Mouse (Mus musculus) stomach, postnatal 0 days (tissue): ENCODE measurements around the gene Lsamp. TPM values are rescaled to one million over a fixed set of nuclear protein-coding genes. Genes with fewer than 3 reads are reported as not detected.

Experiments used
- ATAC-seq: fragments of 200-750 bp; cut with Nextera tagmentation; 2 replicates; pipeline ENCODE4 v1.8.0; 2017; ENCODE audit not compliant: low FRiP score, low TSS enrichment
- DNase-seq: peaks from one replicate; pipeline ENCODE4 v3.0.0-alpha.2; 2016; ENCODE audit warnings: low spot score
- H3K27ac ChIP-seq: fragments of 300-500 bp; sonication (generic); replicated peaks from 2 replicates; pipeline ENCODE4 v1.5.1; 2014; ENCODE audit warnings: mild to moderate bottlenecking, control low read depth
- H3K27me3 ChIP-seq: fragments of 300-500 bp; sonication (generic); 2 replicates; pipeline ENCODE4 v1.6.1; 2014; ENCODE audit warnings: low read length; ENCODE audit not compliant: control insufficient read depth, insufficient read depth
- H3K36me3 ChIP-seq: fragments of 300-500 bp; sonication (generic); 2 replicates; pipeline ENCODE4 v1.6.1; 2014; ENCODE audit warnings: low read length, mixed read lengths; ENCODE audit not compliant: control insufficient read depth, insufficient read depth
- H3K4me1 ChIP-seq: fragments of 300-500 bp; sonication (generic); replicated peaks from 2 replicates; pipeline ENCODE4 v1.6.1; 2014; ENCODE audit warnings: antibody characterized with exemption; ENCODE audit not compliant: control insufficient read depth, insufficient read depth
- H3K4me2 ChIP-seq: fragments of 300-500 bp; sonication (generic); replicated peaks from 2 replicates; pipeline ENCODE4 v1.6.1; 2014; ENCODE audit warnings: low read depth, mild to moderate bottlenecking, control low read depth, moderate library complexity
- H3K4me3 ChIP-seq: fragments of 300-500 bp; sonication (generic); 2 replicates; pipeline ENCODE4 v1.5.1; 2014; ENCODE audit warnings: low read depth, low read length, control low read depth
- H3K9ac ChIP-seq: fragments of 300-500 bp; sonication (generic); 2 replicates; pipeline ENCODE4 v1.6.1; 2014; ENCODE audit warnings: mild to moderate bottlenecking, low read length, control low read depth, mixed read lengths
- H3K9me3 ChIP-seq: fragments of 300-500 bp; sonication (generic); 2 replicates; pipeline ENCODE4 v1.6.1; 2016; ENCODE audit warnings: low read length; ENCODE audit not compliant: control insufficient read depth
- CTCF ChIP-seq: IDR thresholded peaks from 2 replicates; pipeline ENCODE4 v1.5.1; 2016; ENCODE audit warnings: antibody characterized with exemption, low read depth, mild to moderate bottlenecking, moderate library complexity
- EP300 ChIP-seq: optimal IDR thresholded peaks from 2 replicates; pipeline ENCODE3; 2016; ENCODE audit warnings: antibody characterized with exemption
- WGBS: fragments of 180-500 bp; shearing (Covaris S2); extraction: QIAGEN DNeasy Blood & Tissue Kit; methylation state at CpG from one replicate; pipeline ENCODE4 v1.1.7; 2014; 5-methylcytosine and 5-hydroxymethylcytosine counted together
- microRNA-seq: library from miRNA; unstranded; fragments of <30 nt; microRNA quantifications from one replicate; pipeline ENCODE4, GENCODE M21; 2016
- polyA plus RNA-seq: library from polyadenylated mRNA; unstranded; fragments of >200 nt; fragmentation: Nextera tagmentation; extraction: Ambion mirVana; gene quantifications from 2 replicates; pipeline ENCODE4 v1.2.1, GENCODE M21; 2015

Gene Lsamp
- polyA plus RNA-seq, 1 experiment from 2014 or later: 2.8 TPM

DNA sequence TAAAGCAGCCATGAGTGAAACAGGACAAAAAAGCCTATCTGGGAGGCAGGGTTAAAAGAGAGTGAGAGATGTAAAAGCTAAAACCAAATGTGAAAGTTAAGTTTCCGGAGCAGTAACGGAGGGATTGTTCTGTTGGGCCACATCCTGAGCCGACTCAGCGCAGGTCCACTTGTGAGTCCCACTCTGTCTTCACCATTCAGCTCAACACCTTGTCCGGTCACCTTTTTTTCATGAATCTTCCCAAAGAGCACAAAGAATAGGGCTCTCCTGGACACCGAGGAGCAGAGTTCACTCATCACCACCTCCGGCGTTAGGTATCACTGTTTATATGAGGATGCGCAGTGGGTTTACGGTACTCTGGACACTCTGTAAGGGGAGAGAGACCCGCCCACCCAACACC, 2196.3 kb downstream of the Lsamp start:
- no peaks in the 10 kb centered on the region for H3K4me1 ChIP-seq
- TF ChIP-seq CTCF (no peak), EP300 (no peak)
- no peak for ATAC-seq

DNA sequence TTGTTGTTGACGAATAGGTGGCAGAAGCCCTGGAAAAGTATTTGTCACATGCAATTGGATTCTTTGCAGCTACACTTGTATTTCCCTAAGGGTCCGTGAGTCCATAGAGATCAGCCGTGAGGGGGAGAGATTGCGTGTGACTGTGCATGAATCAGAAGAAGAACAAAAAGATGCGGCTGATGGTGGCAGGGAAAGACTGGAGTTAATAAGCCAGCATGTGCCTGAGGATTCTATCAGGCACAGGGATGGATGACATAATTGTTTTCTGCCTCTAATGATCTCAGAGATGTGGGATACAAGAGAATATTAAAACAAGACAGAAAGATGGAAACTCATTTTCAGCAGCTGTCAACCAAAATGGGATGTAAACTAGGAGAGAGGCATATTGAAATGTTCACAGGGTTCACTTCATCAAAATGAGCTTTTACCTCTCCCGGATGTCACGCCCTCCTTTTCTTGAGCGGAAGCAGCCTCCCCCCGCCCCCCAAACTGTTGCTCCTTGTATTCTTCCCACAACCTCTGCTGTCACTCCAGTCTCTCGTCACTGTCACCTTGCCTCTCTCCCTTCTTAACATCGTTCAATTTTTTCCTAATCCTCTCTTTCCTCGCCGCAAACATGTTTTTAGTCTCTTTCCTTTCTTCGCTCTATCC, 2205.4 kb downstream of the Lsamp start:
- H3K9ac ChIP-seq: no peak overlapping the region
- H3K4me1 ChIP-seq: no peaks in the 10 kb centered on the region
- peak overlapping the region; percentile 58 for H3K4me3 ChIP-seq
- 28% methylated on average over 14 of the region's 14 CpGs for WGBS
- TF ChIP-seq CTCF (no peak), EP300 (no peak)
- peak; percentile 20 for DNase-seq
- H3K4me2 ChIP-seq: peak overlapping the region; percentile 85
- peak overlapping the region; percentile 5; the same call in 1 of the 2 replicates for H3K27ac ChIP-seq
- no peaks in the 10 kb centered on the region for H3K27me3 ChIP-seq
- H3K9me3 ChIP-seq: no peaks in the 10 kb centered on the region
- peak; percentile 7; the same call in 1 of the 2 replicates for ATAC-seq
- H3K36me3 ChIP-seq: no peaks in the 10 kb centered on the region

More for the DNA sequence above, 2196.3 kb downstream of the Lsamp start:
- H3K27ac ChIP-seq: no peak overlapping the region
- H3K4me2 ChIP-seq: no peak overlapping the region
- H3K27me3 ChIP-seq: no peaks in the 10 kb centered on the region
- no peak overlapping the region for H3K4me3 ChIP-seq
- H3K36me3 ChIP-seq: no peaks in the 10 kb centered on the region
- WGBS: 95% methylated on average over 11 of the region's 11 CpGs
- DNase-seq: no peak
- H3K9ac ChIP-seq: no peak overlapping the region
- H3K9me3 ChIP-seq: no peaks in the 10 kb centered on the region

DNA sequence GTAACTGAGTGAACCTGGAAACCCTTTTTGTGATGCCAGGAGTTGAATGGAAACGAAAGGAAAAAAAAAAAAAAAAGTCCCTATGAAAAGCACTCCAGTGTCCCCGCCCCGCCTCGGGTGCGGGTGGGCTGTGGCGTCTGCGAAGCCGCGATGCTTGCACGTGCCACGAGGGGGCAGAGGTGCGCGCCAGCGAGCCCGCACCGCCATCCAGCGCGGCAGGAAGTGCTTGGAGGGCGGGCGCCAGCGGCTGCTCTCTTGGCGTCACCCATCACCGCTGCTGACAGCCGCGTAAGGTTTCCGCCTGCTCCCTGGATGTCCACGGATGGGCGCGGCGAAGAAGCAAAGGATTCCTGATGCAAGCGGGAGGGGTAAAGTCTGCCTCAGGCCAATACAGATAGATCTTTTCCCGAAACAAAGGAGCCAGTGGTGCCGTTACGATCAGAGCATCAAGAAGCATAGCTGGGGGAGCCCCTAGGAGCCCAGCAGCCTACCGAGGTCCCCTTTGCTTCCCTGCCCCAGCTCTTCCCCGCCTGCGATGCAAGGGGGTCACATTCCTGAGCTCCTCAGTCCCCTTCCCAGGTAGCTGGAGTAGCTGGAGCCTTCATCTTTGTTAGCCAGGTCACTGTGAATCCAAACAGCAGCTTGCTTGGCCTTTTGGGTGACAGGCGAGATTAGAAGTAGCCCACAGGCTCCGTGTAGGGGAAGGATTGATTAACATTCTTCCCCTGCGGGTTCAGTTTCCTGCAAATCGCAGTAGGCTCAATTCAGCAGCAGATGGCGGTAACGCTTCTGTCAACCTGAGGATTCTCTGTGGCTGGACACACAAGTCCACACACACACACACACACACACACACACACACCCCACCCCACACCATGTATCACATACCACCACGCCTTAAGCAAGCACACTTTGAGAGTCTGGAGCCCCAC, 2206.2 kb downstream of the Lsamp start:
- WGBS: 1% methylated on average over 44 of the region's 44 CpGs
- ATAC-seq: peak; percentile 98
- TF ChIP-seq CTCF (peak; percentile 93), EP300 (no peak)

More for the DNA sequence above, 2206.2 kb downstream of the Lsamp start:
- peak; percentile 89 for DNase-seq
- peak overlapping the region; percentile 58 for H3K4me3 ChIP-seq
- H3K9me3 ChIP-seq: no peaks in the 10 kb centered on the region
- H3K36me3 ChIP-seq: no peaks in the 10 kb centered on the region
- peak overlapping the region; percentile 94 for H3K27ac ChIP-seq
- peak overlapping the region; percentile 85 for H3K4me2 ChIP-seq
- no peaks in the 10 kb centered on the region for H3K4me1 ChIP-seq
- peak overlapping the region; percentile 75 for H3K9ac ChIP-seq
- no peaks in the 10 kb centered on the region for H3K27me3 ChIP-seq

Small RNA genes lying within 50 kb of the gene (microRNA-seq; reads per million reads assigned to microRNA genes)
- gene Gm27887 (not detected), gene Gm47276 (not detected)
